Mouse (Mus musculus) adrenal gland, adult (tissue): ENCODE results near the gene Ttc39b.

Experiments
- DNase-seq, 2 experiments: peaks; one replicate each; pipeline ENCODE4 v3.0.0; 2022 to 2023; ENCODE audit warnings: low spot score in 1 of 2; ENCODE audit not compliant: inconsistent age in 2 of 2

Ttc39b gene

DNA sequence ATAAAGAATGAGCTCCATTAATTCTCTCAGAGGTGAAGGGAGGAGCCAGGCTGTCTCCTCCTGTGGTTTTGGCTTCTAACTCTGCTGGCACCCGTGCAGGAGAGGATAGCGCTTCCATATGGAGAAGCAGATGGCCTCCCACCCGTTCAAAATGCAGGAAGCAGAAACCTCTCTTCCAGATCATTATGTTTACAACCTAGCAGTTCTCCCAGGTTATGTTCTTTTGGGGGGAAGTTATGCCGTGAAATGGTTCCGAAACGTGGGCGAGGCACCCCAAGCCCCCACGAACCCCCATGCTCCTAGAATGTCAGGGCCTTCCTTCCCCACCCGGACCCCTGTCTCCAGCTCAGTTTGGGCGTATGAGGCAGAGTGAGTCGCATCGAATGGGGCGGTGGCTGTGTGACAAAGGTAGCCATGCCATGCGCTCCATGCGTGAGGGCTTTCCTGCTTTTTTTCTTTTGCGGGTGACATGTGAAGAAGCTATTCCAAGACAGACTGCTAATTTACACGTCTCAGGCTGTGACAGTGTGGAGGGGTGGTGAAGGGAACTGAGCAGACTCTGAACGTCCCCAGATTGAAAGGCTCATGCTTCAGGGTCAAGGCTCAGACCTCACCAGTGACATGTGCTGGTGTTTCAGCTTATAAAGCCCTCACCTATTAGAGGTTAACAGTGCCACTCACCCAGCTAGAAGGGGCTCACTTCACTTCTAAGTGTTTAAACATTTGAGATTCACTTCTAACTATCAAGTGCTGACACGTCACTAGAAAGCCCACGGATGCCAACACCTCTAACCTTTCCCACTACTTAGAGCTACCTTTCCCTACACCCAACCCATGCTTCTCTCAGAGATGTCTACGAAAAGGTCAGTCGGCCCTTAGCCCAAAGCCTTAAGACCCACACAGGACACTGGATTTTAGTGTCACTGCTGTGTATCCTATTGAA is 90.6 kb downstream of the Ttc39b start:
- no peak for DNase-seq

- DNase-seq = no peak
Observed at GRCm38 (mm10) chr4:83232315-83232880, 91.7 kb downstream of the Ttc39b start.

- no peak for DNase-seq
Observed at GRCm38 (mm10) chr4:83228664-83229283, 95.3 kb downstream of the Ttc39b start.

DNA sequence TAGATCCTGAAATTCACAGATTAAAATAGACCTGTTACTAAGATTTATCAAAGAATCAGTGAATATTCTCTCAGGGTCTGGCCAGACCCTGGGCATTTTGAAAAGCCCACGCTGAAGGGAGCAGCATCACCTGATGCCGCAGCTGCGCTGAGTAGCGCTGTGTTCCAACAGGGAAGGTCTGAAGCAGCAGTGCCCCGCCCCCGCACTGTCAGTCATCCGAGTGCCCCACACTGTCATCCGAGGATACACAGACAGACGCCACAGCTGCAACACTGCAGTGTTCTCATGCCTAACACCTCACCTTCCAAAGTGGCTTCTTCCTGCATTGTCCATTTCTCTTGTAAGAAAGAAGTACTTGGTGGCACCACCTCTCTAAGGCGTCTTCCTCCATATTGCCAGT is 96.0 kb downstream of the Ttc39b start:
- DNase-seq = no peak

DNA sequence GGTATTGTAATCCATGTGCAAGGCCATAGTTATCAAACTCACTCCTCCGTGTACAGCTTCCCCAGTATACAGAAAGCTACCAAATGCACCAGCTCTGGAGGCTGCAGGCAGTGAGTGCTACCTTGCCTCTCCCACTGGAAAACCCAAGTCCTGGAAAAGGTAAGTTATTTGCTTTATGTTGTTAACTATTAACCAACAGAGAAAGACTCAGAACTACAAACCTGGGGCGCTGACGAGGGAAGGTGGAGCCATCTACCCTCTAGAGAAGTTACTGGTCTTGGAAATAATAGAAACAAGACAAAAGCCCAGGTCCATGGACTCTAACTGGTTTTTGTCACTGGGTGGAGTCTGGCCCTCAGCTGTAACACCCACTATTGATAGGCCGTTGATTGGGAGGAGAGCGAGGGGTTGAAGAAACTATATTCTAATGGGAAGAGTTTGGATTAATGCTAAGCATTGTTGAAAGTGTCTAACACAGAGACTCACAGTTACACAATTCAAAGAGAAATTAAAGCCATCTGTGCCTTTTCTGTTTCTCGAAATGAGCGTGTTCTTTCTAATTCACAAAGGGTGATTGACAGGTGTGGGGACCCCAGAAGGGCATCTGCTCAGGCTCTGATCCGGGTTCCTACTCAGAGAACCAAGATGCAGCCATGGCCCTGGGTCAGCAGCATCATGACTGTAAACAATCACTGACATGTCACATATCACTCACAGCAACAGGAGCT is 98.3 kb downstream of the Ttc39b start:
- DNase-seq = no peak

DNA sequence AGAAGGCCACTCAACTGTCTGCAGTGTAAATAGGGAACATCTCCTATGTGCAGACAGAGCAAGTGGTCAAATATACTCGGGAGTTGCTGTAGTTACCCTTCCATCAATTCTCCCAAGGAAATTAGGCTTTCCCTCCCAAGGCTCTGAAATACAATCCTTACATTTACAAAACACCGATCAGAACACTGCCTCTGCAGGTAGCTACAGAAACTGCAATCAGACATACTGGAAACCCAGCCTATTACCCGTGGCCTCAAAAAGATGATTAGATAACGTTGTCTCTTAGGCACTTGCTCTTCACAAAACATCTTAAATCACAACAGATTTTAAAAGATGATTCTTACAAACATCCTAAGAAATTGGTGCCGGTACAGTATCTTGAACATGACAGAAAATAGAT is 99.8 kb downstream of the Ttc39b start:
- peak in 1 of 2 experiments; percentile 41 for DNase-seq

DNA sequence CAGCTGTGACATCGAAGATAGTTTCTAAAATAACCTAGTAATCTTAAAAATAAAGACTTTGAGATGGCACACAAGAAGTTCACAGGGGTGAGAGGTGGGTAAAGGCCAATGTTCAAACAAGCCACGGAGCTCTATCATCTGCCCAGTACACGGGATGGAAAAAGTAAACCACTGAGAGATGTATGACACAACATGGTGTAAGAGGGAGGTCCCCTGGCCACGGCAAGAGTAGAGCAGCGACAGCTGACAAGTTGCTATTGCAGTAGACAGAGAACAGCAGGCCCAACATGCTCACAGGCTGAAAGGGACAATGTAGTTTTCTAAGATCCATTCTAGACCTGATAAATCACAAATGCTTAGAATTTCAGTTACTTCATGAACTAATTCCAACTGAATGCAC is 100.9 kb downstream of the Ttc39b start:
- no peak for DNase-seq

DNA sequence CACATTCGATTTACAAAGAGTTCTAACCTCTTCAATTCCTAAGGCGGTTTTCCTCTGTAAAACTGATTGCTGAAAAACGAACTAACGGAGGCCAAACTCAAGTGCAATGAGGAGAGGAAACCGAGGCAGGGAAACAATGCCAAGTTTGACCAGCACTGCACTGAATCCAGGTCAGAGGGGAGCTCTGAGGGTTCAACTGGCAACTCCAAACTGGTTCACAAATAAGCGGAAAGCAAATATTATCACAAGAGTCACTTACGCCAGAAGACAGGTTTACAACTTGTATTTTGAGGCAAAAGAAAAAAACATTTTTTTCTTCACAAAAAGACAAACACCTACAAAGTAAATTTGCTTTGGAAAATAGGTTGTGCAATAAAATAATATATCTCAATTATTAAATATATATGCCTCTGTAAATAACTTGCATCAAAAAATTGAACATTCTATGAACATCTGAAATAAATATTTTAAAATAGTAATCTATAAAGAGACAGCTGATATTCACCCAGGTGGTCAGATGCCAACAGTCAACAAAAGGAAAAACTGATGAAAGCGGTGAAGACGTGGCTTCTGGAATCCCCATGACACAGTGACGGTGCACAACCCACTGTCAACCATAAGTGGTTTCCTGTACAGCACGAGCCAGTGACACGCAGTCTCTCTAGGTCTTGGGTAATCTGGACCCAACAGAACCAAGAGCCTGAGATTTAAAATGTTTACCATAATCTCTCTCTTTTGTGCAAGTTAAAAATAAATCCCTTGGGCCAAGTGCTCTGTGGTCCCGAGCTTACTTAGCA is 103.1 kb downstream of the Ttc39b start:
- DNase-seq = no peak

DNA sequence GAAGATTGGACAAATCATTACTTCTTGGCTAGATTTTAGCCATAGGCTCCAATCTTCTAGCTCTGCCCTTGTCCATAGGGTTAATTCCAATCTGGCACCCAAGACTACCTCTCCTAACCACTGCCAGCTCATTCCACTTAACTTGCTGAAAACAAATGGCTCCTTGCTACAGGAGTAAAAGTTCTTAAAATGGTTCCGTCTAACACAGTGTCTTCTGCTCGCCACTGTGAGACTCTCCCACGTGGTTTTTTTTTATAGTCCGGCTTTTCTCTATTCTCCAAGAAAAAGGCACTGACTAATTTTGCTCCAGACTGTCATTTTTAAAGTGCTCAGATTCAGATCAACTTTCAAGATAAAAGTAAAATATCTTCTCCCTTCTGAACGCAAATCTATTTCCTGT is 104.8 kb downstream of the Ttc39b start:
- no peak for DNase-seq

DNA sequence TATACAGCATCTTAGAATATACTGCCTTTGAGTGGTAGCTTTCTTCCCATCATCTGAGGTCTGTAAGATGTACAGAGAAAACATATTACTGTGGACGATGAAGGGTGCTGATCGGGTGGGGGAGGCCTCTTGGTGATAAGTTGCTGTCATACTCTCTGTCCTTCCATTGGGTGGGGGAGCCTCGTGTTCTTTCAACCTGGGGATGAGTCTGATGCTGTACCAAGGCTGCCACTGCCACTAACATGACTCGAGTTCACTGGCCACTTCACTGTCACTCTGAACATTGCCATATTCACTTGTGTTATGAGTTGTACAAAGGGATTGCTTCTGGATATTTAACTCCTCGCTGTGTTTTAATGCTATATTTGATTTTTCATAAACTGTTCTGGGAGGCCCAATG is 106.9 kb downstream of the Ttc39b start:
- no peak for DNase-seq

- DNase-seq = no peak
Observed at GRCm38 (mm10) chr4:83216381-83216780, 107.7 kb downstream of the Ttc39b start.

DNA sequence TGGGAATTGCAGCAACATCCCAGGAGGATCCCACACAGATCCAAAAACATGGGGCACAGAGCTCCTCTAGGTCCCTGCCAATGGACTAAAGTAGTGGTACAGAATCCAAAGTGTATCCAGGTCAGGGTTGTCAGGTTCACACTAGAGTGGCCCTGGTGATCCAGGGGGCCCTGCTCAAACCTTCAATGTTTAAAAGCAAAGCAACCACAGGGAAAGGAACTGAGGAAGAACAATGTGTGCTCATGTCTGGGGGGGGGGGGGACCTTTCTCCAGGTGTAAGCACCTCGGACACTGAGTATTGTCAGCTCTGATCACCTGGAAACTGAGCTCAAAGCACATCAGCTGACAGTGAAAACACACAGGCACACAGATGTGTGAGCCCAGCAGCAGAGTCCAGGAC is 108.3 kb downstream of the Ttc39b start:
- no peak for DNase-seq

DNA sequence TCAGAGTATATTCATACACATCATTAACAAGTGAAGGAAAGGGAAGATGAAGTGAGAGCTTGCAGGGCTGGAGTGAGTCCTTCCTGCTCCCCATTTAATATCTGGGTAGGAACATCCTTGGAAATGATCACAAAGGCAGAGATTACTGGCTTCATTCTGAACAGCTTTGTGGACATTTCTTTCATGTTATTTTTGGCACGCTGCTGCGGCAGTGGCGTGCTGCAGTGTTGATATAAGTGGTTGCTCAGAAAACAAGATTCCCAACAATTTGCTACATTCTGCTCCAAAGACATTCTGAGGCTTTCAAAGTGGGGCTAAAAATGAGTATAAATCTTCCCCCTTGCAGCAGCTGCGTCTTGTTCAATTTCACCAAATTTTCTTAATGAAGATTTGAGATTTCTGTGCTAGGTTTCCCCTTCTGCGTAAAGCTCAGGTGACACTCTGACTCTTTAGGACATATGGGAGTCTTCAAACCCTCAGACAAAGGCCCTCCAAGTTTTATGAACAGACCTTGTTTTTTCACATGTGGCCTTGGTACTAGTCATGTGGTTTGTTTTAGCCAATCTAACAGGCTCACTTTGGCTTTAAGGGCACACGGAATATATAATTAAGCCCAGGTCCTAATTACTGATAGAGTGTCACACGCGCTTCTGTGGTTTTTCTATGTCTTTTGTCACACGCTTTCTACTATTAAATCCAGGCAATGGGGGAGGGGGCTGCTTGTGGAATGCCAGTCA is 109.1 kb downstream of the Ttc39b start:
- peak; percentile 14 to 47 for DNase-seq

GRCm38 (mm10) chr4:83213752-83214151 is 110.3 kb downstream of the Ttc39b start:
- no peak for DNase-seq

- DNase-seq = no peak
Observed at GRCm38 (mm10) chr4:83211709-83212108, 112.3 kb downstream of the Ttc39b start.

DNA sequence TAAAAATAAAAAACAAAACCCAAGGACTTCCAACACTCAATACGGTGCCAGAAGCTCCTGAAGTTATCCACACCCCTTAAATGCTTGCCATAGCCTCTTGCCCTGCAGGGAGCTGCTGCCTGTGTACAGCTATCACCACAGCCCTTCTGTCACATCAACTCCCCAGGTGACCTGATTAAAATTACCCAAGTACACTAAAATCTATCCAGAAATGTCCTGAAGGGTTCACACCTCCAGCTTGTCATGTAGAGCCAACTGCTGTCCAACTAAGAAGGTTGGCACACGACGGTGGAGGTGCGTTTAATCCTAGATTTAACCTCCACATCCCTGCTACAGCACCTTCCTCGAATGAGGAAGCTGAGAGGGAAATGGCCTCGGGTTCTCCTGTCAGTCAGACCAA is 113.6 kb downstream of the Ttc39b start:
- no peak for DNase-seq

DNA sequence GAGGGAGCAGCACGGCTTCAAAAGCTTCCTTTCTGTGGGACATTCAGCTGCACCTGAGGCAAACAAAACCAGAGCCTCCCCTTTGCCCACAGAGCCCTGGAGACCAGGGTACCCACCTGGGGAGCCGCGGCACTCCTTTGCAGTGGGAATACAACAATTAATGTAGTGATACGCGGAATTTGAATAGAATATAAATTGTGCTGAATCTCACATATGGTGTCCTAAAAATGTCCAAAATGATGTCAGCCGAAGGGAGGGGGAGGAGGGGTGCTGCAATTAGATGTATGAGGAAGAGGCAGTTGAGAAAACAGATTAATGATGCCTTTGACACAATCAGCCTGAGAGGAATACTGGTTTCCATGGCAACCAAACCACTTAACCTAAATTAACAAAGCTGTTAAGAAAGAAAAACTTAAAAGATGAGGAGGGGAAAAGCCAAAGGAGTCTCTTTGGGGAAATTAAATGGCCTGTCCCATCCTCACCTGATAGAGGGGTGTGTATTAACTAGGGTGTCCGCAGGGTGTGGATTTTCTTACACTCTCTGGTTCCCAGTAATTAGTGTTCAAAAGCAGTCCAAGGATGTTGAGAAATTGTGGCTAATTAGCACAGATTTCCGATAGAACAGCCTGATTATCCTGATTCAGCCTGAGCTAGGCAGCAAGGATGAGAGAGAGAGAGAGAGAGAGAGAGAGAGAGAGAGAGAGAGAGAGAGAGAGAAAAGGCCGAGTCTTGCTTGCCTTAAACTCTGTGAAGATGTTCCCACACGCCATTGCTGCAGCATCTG is 117.1 kb downstream of the Ttc39b start:
- no peak for DNase-seq

- DNase-seq = no peak
Observed at GRCm38 (mm10) chr4:83206416-83206802, 117.6 kb downstream of the Ttc39b start.

GRCm38 (mm10) chr4:83199391-83199790 is 124.7 kb downstream of the Ttc39b start:
- DNase-seq = no peak
